Mouse (Mus musculus): ENCODE results near the gene Car14. TPM values are rescaled to one million over a fixed set of nuclear protein-coding genes. Genes with fewer than 3 reads are reported as not detected.
"Not testable (repeated sequence)": the region's sequence is repeated elsewhere in the genome, so short reads cannot be mapped to it uniquely, and the experiment has no call there.

Car14 gene
- total RNA-seq, 1 experiment from 2014 or later = 20.3 TPM

GRCm38 (mm10) chr3:95925087-95925486 is 20.6 kb upstream of the Car14 start:
- no peak for DNase-seq

DNA sequence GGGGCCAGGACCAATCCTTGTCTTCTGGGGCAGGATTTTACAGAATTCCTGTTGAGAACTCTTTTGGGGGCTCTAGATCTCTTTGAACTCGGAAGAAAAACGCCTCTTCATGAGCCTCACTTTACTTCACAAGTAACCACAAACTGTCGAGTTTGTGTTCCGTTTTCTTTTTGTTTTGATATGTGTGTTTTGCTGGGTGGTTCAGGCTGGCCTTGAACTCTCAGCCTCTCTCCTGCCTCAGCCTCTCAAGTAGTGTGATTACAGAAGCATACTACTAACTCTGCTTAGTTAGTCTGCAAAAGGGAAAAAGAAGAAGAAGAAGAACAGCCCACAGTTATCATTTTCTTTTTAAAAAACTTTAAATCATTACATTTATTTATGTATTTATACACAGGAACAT is 19.7 kb upstream of the Car14 start:
- DNase-seq = no peak

GRCm38 (mm10) chr3:95923429-95923828 is 18.9 kb upstream of the Car14 start:
- not testable (repeated sequence) for DNase-seq

- not testable (repeated sequence) for DNase-seq
Measured at GRCm38 (mm10) chr3:95920532-95920931, 16.0 kb upstream of the Car14 start.

DNA sequence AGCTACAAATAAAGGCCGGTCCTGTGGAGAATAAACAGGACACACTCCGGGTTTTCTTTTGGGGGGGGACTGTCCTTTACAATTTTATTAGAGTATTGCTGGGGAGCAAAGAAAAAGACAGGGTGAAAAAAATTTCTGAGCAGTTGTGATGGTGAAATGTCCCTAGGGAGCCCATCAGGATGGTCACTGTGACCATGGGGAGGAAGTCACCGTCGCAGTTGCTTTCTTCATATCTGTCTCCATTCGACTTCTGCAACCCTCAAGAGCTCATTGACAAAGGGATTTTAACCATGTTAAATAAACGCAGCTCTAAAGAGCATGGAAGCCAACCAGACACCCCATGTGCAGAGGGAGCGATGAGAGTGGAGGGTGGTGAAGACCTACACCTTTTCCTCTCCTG is 12.3 kb upstream of the Car14 start:
- no peak for DNase-seq

DNA sequence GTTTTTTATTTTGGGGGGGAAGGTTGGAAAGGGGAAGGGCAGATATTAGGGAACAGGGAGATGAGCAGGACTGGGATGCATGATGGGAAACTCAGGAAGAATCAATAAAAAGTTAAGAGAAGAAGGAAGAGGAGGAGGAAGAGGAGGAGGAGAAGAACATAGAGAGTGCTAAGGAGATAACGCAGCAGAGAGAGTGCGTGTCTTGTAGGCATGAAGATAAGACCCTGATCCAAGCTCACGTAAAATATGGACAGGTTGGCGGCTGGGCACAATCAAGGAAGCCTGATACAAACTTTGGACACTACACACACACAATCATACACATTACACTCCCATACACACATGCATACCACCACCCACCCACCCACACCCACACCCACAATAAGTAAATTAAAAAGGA is 10.2 kb upstream of the Car14 start:
- DNase-seq = no peak

GRCm38 (mm10) chr3:95907613-95908012 is 3.1 kb upstream of the Car14 start:
- no peak for DNase-seq

- peak; percentile 66 for DNase-seq
Measured at GRCm38 (mm10) chr3:95906860-95907259, 2.4 kb upstream of the Car14 start.

DNA sequence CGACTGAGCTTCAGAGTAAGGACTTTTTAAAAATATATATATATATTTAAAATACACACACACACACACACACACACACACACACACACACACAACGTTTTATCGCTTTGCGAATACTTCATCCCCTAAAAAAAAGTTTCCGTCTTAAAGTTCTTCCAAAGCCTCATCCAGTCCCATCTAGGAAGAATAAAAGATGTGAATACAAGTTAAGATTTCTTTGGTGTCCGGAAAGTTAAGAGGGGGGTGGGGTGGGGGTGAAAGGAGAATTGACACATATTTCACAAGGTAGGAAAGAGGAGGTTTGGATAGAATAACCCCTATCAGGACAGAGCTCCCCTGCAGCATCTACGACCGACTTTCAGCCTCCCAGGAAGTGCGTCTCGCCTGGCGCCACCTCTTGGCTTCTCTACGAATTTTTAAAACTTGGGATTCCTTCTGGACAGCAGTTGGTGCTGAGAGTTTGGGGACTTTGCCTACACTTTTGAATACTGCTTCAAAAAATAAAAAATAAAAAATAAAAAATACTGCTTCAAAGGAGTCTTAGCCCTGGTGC is 1.5 kb upstream of the Car14 start:
- peak; percentile 73 for DNase-seq

GRCm38 (mm10) chr3:95905146-95905939 is 852 bp upstream of the Car14 start:
- peak; percentile 47 for DNase-seq

- peak; percentile 25 for DNase-seq
Measured at GRCm38 (mm10) chr3:95903753-95904502, 563 bp downstream of the Car14 start.

GRCm38 (mm10) chr3:95902643-95903042 is 1.8 kb downstream of the Car14 start:
- no peak for DNase-seq

DNA sequence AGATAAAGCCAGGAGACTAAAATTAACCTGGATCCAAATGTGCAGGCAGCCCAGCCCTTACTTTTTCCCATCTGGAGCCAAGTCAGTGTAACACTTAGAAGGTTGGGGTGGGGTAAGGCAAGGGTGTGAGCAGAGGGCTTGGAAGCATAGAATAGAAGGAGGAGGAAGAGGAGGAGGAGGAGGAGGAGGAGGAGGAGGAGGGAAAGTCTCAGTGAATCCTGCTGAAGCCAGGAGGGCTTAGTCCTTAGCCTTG is 2.2 kb downstream of the Car14 start:
- no peak for DNase-seq

- DNase-seq = peak; percentile 64
Measured at GRCm38 (mm10) chr3:95901616-95902372, 2.7 kb downstream of the Car14 start.

GRCm38 (mm10) chr3:95899800-95900524 is 4.5 kb downstream of the Car14 start:
- no peak for DNase-seq

DNA sequence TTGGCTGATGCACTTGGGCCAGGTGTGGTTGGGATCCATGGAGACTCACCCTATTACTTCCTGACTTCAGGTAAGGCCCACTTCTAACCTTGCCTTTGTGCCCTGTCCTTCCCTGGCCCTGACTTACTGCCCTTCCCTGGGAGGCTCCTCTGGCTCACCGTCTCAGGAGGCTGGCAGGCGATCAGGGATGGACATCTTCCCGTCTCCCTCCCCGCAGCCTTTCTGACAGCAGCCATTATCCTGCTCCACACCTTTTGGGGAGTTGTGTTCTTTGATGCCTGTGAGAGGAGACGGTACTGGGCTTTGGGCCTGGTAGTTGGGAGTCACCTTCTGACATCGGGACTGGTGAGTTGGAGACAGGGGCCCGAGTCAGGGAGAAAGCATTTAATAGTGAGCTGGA is 9.0 kb downstream of the Car14 start:
- DNase-seq = not testable (repeated sequence)

DNA sequence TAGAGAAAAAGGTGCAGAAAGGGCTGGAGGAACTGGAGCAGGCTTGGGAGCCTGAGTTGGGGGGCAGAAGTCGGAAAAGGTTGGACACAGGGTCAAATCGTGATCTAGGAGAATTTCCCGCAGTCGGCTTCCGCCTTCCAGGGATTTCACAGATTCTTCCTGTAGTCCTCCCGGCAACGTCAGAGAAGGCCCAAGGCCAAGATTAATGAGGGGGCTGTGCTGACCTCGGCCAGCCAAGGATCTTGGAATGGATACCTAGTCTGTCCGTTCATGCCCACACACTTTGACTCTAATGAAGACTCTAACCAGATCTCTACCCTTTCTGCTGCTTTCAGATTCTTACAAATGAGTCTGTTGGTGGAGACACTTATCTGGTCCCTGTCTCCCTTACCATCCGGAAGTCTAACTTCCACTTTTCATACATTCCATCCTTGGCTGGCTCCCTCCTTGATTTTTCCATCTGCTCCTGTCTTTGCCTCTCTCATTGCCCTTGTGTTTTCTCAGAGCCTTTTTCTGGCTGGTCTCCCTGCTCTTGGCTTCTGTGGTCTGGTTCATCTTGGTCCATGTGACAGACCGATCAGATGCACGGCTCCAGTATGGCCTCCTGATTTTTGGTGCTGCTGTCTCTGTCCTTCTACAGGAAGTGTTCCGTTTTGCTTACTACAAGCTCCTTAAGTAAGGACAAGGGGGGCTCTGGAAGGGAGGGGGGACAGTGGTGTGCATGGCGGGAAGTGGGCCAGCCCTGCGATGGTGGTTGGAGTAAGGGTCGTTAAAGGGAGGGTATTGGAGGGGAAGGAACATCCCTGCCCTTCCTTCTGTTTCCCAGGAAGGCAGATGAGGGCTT is 10.0 kb downstream of the Car14 start:
- DNase-seq = peak; percentile 84

DNA sequence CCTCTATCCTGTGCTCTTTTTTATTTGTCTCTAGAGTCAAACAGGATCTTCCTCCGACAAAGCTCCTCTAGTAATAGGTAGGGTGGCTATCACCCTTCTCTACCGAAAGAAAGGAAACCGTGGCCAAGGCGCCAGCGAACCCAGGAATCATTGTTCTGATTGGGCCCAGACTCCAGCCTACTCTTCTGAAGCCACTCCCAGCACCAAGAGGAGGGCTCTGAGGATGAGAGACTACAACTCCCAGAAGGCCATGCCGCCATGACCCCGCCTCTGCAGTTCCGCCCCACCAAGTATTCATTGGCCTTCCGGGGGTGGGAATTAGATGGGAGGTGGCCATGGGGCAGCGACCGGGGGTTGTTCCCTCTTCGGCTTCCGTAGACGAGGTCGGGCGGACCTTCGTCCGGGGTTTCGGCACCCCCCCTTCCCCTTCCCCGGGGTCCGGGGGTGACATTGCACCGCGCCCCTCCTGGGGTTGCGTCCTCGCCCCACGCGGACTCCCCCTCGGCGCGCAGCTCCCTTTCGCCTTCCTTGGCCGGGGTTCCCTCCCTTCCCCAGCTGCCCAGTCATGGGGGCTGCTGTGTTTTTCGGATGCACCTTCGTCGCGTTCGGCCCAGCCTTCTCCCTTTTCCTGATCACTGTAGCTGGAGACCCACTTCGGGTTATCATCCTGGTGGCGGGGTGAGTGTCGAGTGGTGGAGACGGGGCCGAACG is 10.7 kb downstream of the Car14 start, which contains the start of gene Aph1a:
Gene Aph1a (plus strand): TSS at position 364 of the 711 bp plus-strand sequence.
- peak; percentile 98 for DNase-seq

DNA sequence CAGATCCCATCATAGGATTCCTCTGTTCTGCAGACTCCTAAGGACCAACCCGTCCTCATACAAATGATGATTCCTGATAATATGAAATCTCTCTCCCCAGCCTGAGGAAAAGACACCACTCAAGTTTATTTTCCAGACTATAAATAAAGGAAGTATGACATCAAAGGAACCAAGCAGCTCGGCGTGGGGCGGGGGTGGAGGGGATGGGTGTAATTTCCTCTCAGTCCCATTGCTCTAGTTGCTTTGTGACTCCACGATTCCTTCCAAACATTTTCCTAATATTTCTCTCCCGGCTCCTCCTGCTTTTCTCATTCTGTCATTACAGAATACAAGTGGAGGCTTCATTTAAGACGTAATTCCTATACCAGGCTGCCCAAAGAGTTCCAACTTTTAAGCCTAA is 11.4 kb downstream of the Car14 start:
- peak; percentile 34 for DNase-seq

Measured in adrenal gland, postnatal 14 days (tissue).